Mouse (Mus musculus) ES-E14 (cell line): Measurements from ENCODE around the gene Chac2.

Experiments
- CHD2 ChIP-seq: IDR thresholded peaks from 2 replicates; pipeline ENCODE4 v1.6.1; 2014; ENCODE audit warnings: mild to moderate bottlenecking, low read depth, low read length, inconsistent platforms
- HCFC1 ChIP-seq: IDR thresholded peaks from 2 replicates; pipeline ENCODE4 v1.6.1; 2012; ENCODE audit warnings: low read length, inconsistent platforms, borderline replicate concordance; ENCODE audit not compliant: insufficient read depth
- MAFK ChIP-seq: IDR thresholded peaks from 2 replicates; pipeline ENCODE4 v1.6.1; 2014; ENCODE audit warnings: mild to moderate bottlenecking, low read depth, low read length, inconsistent platforms; ENCODE audit not compliant: insufficient read depth
- ZC3H11A ChIP-seq: IDR thresholded peaks from 2 replicates; pipeline ENCODE4 v1.6.1; 2012; ENCODE audit warnings: low read depth, mild to moderate bottlenecking, inconsistent platforms, low read length, borderline replicate concordance
- ZNF384 ChIP-seq: IDR thresholded peaks from 2 replicates; pipeline ENCODE4 v1.6.1; 2012; ENCODE audit warnings: low read depth, low read length, inconsistent platforms

DNA sequence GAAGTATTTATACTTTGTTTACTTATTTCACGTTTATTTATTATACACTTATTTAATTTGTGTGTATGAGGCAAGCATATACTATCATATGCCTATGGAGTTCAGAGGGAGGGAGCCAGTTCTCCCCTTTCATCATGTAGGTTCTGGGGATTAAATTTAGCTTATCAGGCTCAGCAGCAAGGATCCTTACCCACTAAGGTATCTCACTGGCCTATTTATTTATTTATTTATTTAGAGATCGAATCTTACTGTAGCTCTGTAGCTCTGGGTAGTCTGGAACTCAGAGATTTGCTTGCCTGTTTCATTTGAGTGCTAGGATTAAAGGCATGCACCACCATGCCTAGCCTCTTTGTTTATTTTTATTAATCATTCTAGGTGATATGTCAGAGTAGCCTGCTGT, 12.6 kb upstream of the Chac2 start:
- no peak for TF ChIP-seq ZC3H11A
- no peak for TF ChIP-seq HCFC1
- TF ChIP-seq CHD2: no peak
- no peak for TF ChIP-seq ZNF384
- no peak for TF ChIP-seq MAFK
